Mouse (Mus musculus) CH12.LX (cell line): ENCODE data around the gene Golt1b. TPM values are rescaled to one million over a fixed set of nuclear protein-coding genes. Genes with fewer than 3 reads are reported as not detected.

Experiments
- polyA plus RNA-seq: library from polyadenylated mRNA; unstranded; fragments of >175 nt; gene quantifications from 2 replicates; pipeline ENCODE4 v1.2.1, GENCODE M21; 2012; ENCODE audit warnings: low read depth; ENCODE audit not compliant: insufficient read length
- total RNA-seq, 2 experiments: library from RNA; depleted of rRNA; stranded (reverse); fragments of 300-350 nt in 1 of 2; fragments of >200 nt in 1 of 2; gene quantifications; 2 replicates each; pipeline ENCODE4 v1.2.3; 2012 to 2014

Golt1b gene
- total and polyA plus RNA-seq, 3 experiments: 28.3 to 71.8 (median 51.5) TPM

Other genes starting within 250 kb of the Golt1b start
- not detected in 2 replicates for gene Slco1a6, start 178.7 kb upstream of the Golt1b start, total RNA-seq (2012; rRNA removed)
- not detected in 2 replicates for gene Slco1a6, start 178.7 kb upstream of the Golt1b start, total RNA-seq (2014; rRNA removed)
- gene Slco1a6, start 178.7 kb upstream of the Golt1b start, polyA plus RNA-seq: 1.1 and 1.4 TPM in 2 replicates
- not detected in 2 replicates for gene Iapp, start 88.8 kb upstream of the Golt1b start, total RNA-seq (2012; rRNA removed)
- gene Iapp, start 88.8 kb upstream of the Golt1b start, total RNA-seq (2014; rRNA removed): not detected in 2 replicates
- not detected in 2 replicates for gene Iapp, start 88.8 kb upstream of the Golt1b start, polyA plus RNA-seq
- not detected in 2 replicates for gene Slco1a5, start 64.2 kb upstream of the Golt1b start, total RNA-seq (2012; rRNA removed)
- not detected in 2 replicates for gene Slco1a5, start 64.2 kb upstream of the Golt1b start, total RNA-seq (2014; rRNA removed)
- gene Slco1a5, start 64.2 kb upstream of the Golt1b start, polyA plus RNA-seq: not detected in 2 replicates
- 7.9 and 8.0 TPM in 2 replicates for gene Pyroxd1, start 41.6 kb upstream of the Golt1b start, total RNA-seq (2012; rRNA removed)
- gene Pyroxd1, start 41.6 kb upstream of the Golt1b start, total RNA-seq (2014; rRNA removed): 11.2 and 13.0 TPM in 2 replicates
- gene Pyroxd1, start 41.6 kb upstream of the Golt1b start, polyA plus RNA-seq: 11.5 and 13.3 TPM in 2 replicates
- 24.9 and 37.7 TPM in 2 replicates for gene Recql, start 134 bp upstream of the Golt1b start, total RNA-seq (2012; rRNA removed)
- 44.6 and 49.7 TPM in 2 replicates for gene Recql, start 134 bp upstream of the Golt1b start, total RNA-seq (2014; rRNA removed)
- gene Recql, start 134 bp upstream of the Golt1b start, polyA plus RNA-seq: 45.4 and 63.7 TPM in 2 replicates
- 0.17 TPM in 1 of 2 replicates, not detected in the other for gene Spx, start 26.2 kb downstream of the Golt1b start, total RNA-seq (2012; rRNA removed)
- gene Spx, start 26.2 kb downstream of the Golt1b start, total RNA-seq (2014; rRNA removed): 0.22 and 0.51 TPM in 2 replicates
- gene Spx, start 26.2 kb downstream of the Golt1b start, polyA plus RNA-seq: 0.16 TPM in 1 of 2 replicates, not detected in the other
- not detected in 2 replicates for gene Gys2, start 85.9 kb downstream of the Golt1b start, total RNA-seq (2012; rRNA removed)
- gene Gys2, start 85.9 kb downstream of the Golt1b start, total RNA-seq (2014; rRNA removed): not detected in 2 replicates
- not detected in 2 replicates for gene Gys2, start 85.9 kb downstream of the Golt1b start, polyA plus RNA-seq
- 0.25 TPM in 1 of 2 replicates, not detected in the other for gene Ldhb, start 120.7 kb downstream of the Golt1b start, total RNA-seq (2012; rRNA removed)
- gene Ldhb, start 120.7 kb downstream of the Golt1b start, total RNA-seq (2014; rRNA removed): 0.59 TPM in 1 of 2 replicates, not detected in the other
- gene Ldhb, start 120.7 kb downstream of the Golt1b start, polyA plus RNA-seq: not detected in 2 replicates
- not detected in 2 replicates for gene Kcnj8, start 184.4 kb downstream of the Golt1b start, total RNA-seq (2012; rRNA removed)
- not detected in 2 replicates for gene Kcnj8, start 184.4 kb downstream of the Golt1b start, total RNA-seq (2014; rRNA removed)
- not detected in 2 replicates for gene Kcnj8, start 184.4 kb downstream of the Golt1b start, polyA plus RNA-seq